In the genomic region with DNA sequence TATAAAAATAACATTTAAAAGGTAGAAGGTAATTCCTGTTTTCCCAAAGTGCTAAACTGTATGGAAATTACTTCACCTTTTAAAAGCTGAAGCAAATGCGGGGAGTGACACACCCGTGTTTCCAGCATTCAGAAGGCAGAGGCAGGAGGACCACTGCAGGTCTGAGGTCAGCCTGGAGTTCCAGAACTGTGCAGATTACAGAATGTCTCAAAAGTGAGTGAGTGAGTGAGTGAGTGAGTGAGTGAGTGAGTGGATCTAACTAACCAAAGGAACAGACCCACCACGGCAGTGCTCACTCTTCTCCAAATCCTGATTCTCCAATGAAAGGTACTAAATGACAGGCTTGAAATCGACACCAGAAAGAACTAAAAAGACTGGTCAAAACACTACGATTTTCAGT, we compare ENCODE assay signal across 8 mouse cellular contexts.
"Had no signal": no experiment of that assay in that cellular context is flagged by ENCODE, and none has a peak within 500 bp of the region (broad histone marks: within the 10 kb centered on the region; RNA-seq: fewer than 3 reads in every experiment).

No protein-coding gene starts in this region.

- H3K9me3 ChIP-seq: limb, embryonic 12.5 days; liver, embryonic 13.5 days; midbrain, embryonic 13.5 days had no signal

- H3K9ac ChIP-seq: limb, embryonic 12.5 days; liver, embryonic 13.5 days; liver, postnatal 0 days; midbrain, embryonic 13.5 days had no signal

- DNase-seq: liver, embryonic 13.5 days; right cerebral cortex, postnatal 25 days; thymus, adult 18-20 months; thymus, postnatal 14 days had no signal

- H3K36me3 ChIP-seq: liver, embryonic 13.5 days; midbrain, embryonic 13.5 days had no signal

- H3K4me3 ChIP-seq: limb, embryonic 12.5 days; liver, embryonic 13.5 days; midbrain, embryonic 13.5 days had no signal

- H3K27me3 ChIP-seq: limb, embryonic 12.5 days; liver, embryonic 13.5 days; midbrain, embryonic 13.5 days had no signal

- H3K4me2 ChIP-seq: limb, embryonic 12.5 days; liver, embryonic 13.5 days; midbrain, embryonic 13.5 days had no signal

- H3K27ac ChIP-seq: kidney, postnatal 0 days; limb, embryonic 12.5 days; liver, embryonic 13.5 days; midbrain, embryonic 13.5 days had no signal

- ATAC-seq: midbrain, embryonic 13.5 days had no signal
